Mouse (Mus musculus) testis, adult 2 months (tissue): ENCODE data around the gene Celf5. TPM values are rescaled to one million over a fixed set of nuclear protein-coding genes. Genes with fewer than 3 reads are reported as not detected.

ENCODE experiments used
- H3K27ac ChIP-seq: fragments of 200-500 bp; 2 replicates; pipeline ENCODE4 v1.5.1; 2012; ENCODE audit warnings: low read depth, low read length; ENCODE audit not compliant: control insufficient read depth, insufficient read depth
- H3K27me3 ChIP-seq: fragments of 200-500 bp; 2 replicates; pipeline ENCODE4 v1.6.1; 2012; ENCODE audit warnings: mild to moderate bottlenecking, low read length, moderate library complexity; ENCODE audit not compliant: control insufficient read depth, insufficient read depth
- H3K36me3 ChIP-seq: fragments of 200-500 bp; 2 replicates; pipeline ENCODE4 v1.6.1; 2012; ENCODE audit warnings: mild to moderate bottlenecking, low read length; ENCODE audit not compliant: control insufficient read depth, insufficient read depth
- H3K4me1 ChIP-seq: fragments of 200-500 bp; 2 replicates; pipeline ENCODE4 v1.6.1; 2012; ENCODE audit warnings: low read length; ENCODE audit not compliant: control insufficient read depth, insufficient read depth
- H3K4me3 ChIP-seq: fragments of 200-500 bp; 2 replicates; pipeline ENCODE4 v1.5.1; 2012; ENCODE audit warnings: low read depth, mild to moderate bottlenecking, low read length, moderate library complexity, mixed read lengths; ENCODE audit not compliant: control insufficient read depth
- CTCF ChIP-seq: fragments of 200-500 bp; IDR thresholded peaks from 2 replicates; pipeline ENCODE4 v1.5.1; 2012; ENCODE audit warnings: low read depth, mild to moderate bottlenecking, inconsistent platforms, low read length, moderate library complexity; ENCODE audit not compliant: control insufficient read depth, insufficient read depth, insufficient replicate concordance
- POLR2A ChIP-seq: fragments of 200-500 bp; IDR thresholded peaks from 2 replicates; pipeline ENCODE4 v1.6.1; 2012; ENCODE audit warnings: low read depth, mild to moderate bottlenecking, inconsistent platforms, low read length, moderate library complexity; ENCODE audit not compliant: control insufficient read depth
- polyA plus RNA-seq: library from polyadenylated mRNA; depleted of rRNA; stranded (reverse); fragments of >200 nt; gene quantifications from 2 replicates; pipeline ENCODE4 v1.2.3, GENCODE M21; 2012

The Celf5 gene
- polyA plus RNA-seq, 1 experiment = 163 TPM

GRCm38 (mm10) chr10:81505016-81505664 lies 22.6 kb upstream of the Celf5 start:
- TF ChIP-seq CTCF = no peak
- TF ChIP-seq POLR2A = no peak
- Histone ChIP-seq H3K4me3 (no peak overlapping the region), H3K4me1 (peaks cover 3% of the 10 kb centered on the region; the same call in 1 of the 2 replicates), H3K27ac (no peak overlapping the region), H3K27me3 (no peaks in the 10 kb centered on the region), H3K36me3 (no peaks in the 10 kb centered on the region)

DNA sequence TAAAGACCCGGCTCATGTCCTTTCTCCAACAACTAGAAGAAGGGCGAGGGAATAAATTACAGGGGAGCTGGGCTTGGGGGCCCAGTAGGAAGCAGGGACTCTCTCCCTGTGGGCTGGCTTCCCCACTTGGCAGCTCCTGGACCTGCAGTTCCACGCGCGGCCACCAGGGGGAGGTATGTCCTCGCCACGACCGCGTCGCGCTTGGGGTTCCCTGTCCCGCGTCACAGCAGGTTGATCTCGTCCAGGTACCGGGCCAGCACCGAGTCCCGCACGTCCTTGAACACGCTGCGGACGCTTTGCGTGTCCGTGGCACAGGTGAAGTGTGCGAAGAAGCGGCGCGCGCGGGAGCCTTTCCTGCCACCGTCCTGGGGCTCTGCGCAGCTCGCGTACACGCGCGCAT lies 20.1 kb upstream of the Celf5 start:
- Histone ChIP-seq H3K4me3 (peak overlapping the region; percentile 52), H3K36me3 (no peaks in the 10 kb centered on the region), H3K4me1 (peaks cover 3% of the 10 kb centered on the region; the same call in 1 of the 2 replicates), H3K27me3 (no peaks in the 10 kb centered on the region), H3K27ac (no peak overlapping the region)
- TF ChIP-seq CTCF (peak; percentile 100), POLR2A (no peak)

- H3K4me3 ChIP-seq = no peak overlapping the region
- TF ChIP-seq CTCF = no peak
- no peak for TF ChIP-seq POLR2A
- H3K27me3 ChIP-seq = no peaks in the 10 kb centered on the region
- no peaks in the 10 kb centered on the region for H3K36me3 ChIP-seq
- H3K4me1 ChIP-seq = peaks cover 3% of the 10 kb centered on the region; the same call in 1 of the 2 replicates
- no peak overlapping the region for H3K27ac ChIP-seq
These were observed 19.4 kb upstream of the Celf5 start for GRCm38 (mm10) chr10:81501863-81502262.

GRCm38 (mm10) chr10:81500032-81500431 lies 17.5 kb upstream of the Celf5 start, which contains the start of gene S1pr4:
S1pr4 (minus strand) TSS chr10:81500132.
- peaks cover 12% of the 10 kb centered on the region for H3K4me1 ChIP-seq
- no peak within 1 kb of the TSS for H3K4me3 ChIP-seq
- no peaks in the 10 kb centered on the region for H3K27me3 ChIP-seq
- no peak within 1 kb of the TSS for H3K27ac ChIP-seq
- no peak for TF ChIP-seq CTCF
- TF ChIP-seq POLR2A = no peak
- no peaks in the 10 kb centered on the region for H3K36me3 ChIP-seq

GRCm38 (mm10) chr10:81499250-81499901 lies 16.9 kb upstream of the Celf5 start:
- H3K27ac ChIP-seq = no peak overlapping the region
- peaks cover 14% of the 10 kb centered on the region for H3K4me1 ChIP-seq
- H3K27me3 ChIP-seq = no peaks in the 10 kb centered on the region
- no peak for TF ChIP-seq POLR2A
- TF ChIP-seq CTCF = no peak
- H3K4me3 ChIP-seq = no peak overlapping the region
- no peaks in the 10 kb centered on the region for H3K36me3 ChIP-seq

DNA sequence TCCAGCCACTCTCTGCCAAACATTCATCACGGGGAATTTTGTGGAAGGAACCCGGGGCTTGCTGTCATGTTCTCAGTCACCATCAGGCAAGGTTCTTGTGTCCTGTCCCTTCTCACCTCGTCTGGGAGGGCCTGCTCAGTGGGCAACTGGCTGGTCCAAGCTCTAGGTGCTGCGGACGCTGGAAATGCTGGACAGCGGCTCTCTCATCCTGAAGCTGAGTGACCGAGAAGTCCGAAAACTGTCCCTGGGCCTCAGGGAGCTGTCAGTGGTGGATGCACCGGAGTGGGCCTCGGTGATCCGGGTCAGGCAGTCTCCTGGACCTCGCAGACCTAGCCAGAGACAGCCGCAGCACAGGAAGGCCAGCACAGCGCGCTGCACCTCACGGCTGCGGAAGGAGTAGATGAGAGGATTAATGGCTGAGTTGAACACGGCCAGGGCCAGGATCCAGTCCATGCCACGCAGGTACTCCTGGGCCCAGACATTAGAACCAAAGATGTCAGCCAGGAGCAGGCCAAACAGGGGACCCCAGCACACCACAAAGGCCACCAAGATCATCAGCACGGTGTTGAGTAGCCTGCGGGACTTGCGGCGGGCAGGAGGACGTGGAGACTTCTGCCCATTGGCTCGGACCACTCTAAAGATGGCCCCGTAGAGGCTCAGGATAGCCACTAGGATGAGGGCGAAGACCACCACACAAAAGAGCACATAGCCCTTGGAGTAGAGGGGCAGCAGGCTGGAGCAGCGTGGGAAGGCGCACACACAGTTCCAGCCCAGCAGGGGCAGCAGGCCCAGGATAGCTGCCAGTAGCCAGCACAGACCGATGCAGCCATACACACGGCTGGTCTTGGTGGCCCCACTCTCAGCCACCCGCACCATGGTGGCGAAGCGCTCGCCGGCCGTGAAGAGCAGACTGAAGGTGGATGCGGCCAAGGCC lies 16.1 kb upstream of the Celf5 start:
- H3K27ac ChIP-seq = no peak overlapping the region
- peaks cover 14% of the 10 kb centered on the region for H3K4me1 ChIP-seq
- H3K4me3 ChIP-seq = no peak overlapping the region
- no peaks in the 10 kb centered on the region for H3K27me3 ChIP-seq
- H3K36me3 ChIP-seq = no peaks in the 10 kb centered on the region
- TF ChIP-seq CTCF (peak; percentile 27; the same call in 1 of the 2 replicates), POLR2A (no peak)
